Mouse (Mus musculus): ENCODE data around the gene Arf4. TPM values are rescaled to one million over a fixed set of nuclear protein-coding genes. Genes with fewer than 3 reads are reported as not detected.

The Arf4 gene
- polyA plus RNA-seq, 1 experiment = 135 TPM

DNA sequence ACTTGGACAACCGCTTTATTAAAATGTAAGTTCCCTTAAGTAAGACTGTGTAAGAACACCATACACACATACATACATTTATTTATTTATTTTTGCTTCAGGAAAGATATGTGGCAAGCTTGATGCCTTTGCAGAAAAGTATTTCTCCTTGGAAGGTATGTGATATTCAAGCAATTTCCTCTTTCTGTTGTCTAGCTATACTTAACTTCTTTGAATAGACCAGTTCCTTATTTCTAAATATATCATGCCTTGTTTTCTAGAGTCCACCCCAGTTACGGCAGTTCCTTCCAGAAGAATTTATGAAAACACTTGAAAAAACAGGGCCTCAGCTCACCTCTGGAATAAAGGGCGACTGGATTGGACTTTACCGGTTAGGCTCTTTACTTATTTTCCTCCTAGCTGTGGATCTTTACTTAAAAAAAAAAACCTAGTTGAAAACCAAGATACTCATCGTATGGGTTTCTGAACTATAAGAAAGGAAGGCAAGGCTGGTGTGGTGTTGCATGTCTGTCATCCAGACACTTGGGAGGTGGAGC, 11.2 kb upstream of the Arf4 start:
- Histone ChIP-seq H3K36me3 (replicated peaks; ENCODE audit: low read length) (peaks cover 98% of the 10 kb centered on the region), H3K4me3 (replicated peaks) (no peak overlapping the region), H3K9me3 (no peaks in the 10 kb centered on the region), H3K4me1 (peaks cover 3% of the 10 kb centered on the region; the same call in 1 of the 2 replicates), H3K27me3 (replicated peaks) (no peaks in the 10 kb centered on the region)
- TF ChIP-seq GATA1 (IDR thresholded peaks at IDR 0.05; ENCODE audit: borderline replicate concordance, low read length) (no peak), FLI1 (IDR thresholded peaks at IDR 0.05; ENCODE audit: low read length) (no peak)

DNA sequence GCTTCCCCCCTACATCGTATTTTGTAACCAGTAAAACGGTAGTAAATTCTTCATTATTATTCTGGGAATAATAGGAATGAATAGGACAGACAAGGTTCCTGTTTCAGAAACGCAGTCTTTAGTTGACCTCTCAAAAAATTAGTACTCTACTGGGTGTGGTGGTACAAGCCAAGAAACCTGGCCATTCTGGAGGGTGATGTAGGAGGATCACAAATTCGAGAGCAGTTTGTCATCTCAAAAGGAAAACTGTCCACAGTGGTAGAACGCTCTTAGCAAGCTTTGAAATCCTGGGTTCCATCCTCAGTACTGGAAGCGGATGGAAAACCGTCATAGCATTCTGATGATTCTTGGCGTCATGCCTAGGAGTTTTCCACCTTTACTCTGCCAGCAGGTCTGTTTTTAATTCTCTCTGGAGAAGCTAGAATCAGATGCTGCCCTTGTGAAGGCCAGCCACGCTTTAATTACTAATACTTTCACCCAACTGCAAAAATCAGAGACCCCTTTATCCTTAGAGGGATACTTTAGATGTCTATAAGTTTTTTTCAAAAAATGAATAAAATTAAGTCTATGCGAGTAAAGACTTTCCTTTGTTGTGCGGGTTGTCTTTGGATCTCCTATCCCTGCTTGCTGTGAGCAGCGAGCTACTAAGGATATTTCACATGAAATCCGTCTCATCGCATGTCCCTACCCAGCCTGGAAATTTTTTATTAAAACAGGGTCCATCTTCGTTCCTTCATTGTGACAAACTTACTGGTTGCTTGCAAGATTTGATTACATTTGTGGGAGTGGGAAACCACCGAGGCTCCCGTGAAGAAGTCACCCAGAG, 636 bp upstream of the Arf4 start:
- Histone ChIP-seq H3K9me3 (no peaks in the 10 kb centered on the region), H3K4me1 (peaks cover 34% of the 10 kb centered on the region), H3K27me3 (replicated peaks) (no peaks in the 10 kb centered on the region), H3K4me3 (replicated peaks) (peak overlapping the region; percentile 93), H3K36me3 (replicated peaks; ENCODE audit: low read length) (peaks cover 17% of the 10 kb centered on the region)
- TF ChIP-seq GATA1 (IDR thresholded peaks at IDR 0.05; ENCODE audit: borderline replicate concordance, low read length) = no peak
- no peak for TF ChIP-seq FLI1 (IDR thresholded peaks at IDR 0.05; ENCODE audit: low read length)

DNA sequence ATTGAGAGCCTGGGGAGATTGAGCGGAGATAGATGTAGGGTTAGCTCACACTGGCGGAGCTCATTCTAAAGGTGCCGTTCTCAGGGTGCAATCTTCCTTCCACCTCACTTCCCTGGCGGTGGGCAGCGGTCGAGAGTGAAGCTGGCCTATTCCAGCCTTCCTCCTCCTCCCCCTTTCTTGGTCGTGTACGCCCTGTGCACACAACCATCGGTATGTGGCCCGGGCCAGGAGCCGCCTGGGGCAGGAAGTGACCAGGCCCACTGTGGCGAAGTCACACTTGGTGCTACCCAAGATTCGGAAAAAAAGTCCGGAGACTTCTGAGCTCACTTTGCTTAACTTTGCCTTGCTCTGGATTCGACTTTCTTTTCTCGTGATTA, 822 bp downstream of the Arf4 start:
- peaks cover 46% of the 10 kb centered on the region for H3K4me1 ChIP-seq
- TF ChIP-seq GATA1 (IDR thresholded peaks at IDR 0.05; ENCODE audit: borderline replicate concordance, low read length) (no peak), FLI1 (IDR thresholded peaks at IDR 0.05; ENCODE audit: low read length) (no peak)
- H3K27me3 ChIP-seq (replicated peaks) = no peaks in the 10 kb centered on the region
- peak overlapping the region; percentile 93 for H3K4me3 ChIP-seq (replicated peaks)
- H3K36me3 ChIP-seq (replicated peaks; ENCODE audit: low read length) = peaks cover 7% of the 10 kb centered on the region
- no peaks in the 10 kb centered on the region for H3K9me3 ChIP-seq

DNA sequence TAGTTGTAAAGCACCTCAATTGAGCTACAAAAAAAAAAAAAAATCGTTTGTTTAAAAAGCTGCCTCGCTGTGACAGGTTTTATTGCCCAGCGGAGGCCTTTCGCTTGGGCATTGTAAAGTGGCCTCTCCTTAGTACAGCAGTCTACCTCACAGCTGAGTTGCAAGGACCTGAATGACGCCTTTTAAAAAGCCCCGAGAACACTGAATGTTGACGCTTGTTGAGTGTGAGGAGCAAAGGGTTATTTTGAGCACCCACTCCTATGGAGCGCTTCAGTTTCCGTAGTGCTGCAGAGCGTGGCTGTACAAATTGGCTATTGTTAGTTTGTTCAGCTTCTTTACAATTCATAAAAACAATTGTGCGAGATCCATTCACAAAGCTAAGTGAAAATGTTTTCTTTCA, 1.4 kb downstream of the Arf4 start:
- H3K4me3 ChIP-seq (replicated peaks) = peak overlapping the region; percentile 93
- TF ChIP-seq FLI1 (IDR thresholded peaks at IDR 0.05; ENCODE audit: low read length) (no peak), GATA1 (IDR thresholded peaks at IDR 0.05; ENCODE audit: borderline replicate concordance, low read length) (no peak)
- peaks cover 6% of the 10 kb centered on the region for H3K36me3 ChIP-seq (replicated peaks; ENCODE audit: low read length)
- H3K27me3 ChIP-seq (replicated peaks) = no peaks in the 10 kb centered on the region
- no peaks in the 10 kb centered on the region for H3K9me3 ChIP-seq
- H3K4me1 ChIP-seq = peaks cover 48% of the 10 kb centered on the region

- Histone ChIP-seq H3K9me3 (no peaks in the 10 kb centered on the region), H3K4me1 (peaks cover 50% of the 10 kb centered on the region), H3K27me3 (replicated peaks) (no peaks in the 10 kb centered on the region), H3K4me3 (replicated peaks) (peak overlapping the region; percentile 93), H3K36me3 (replicated peaks; ENCODE audit: low read length) (peaks cover 9% of the 10 kb centered on the region)
- TF ChIP-seq GATA1 (IDR thresholded peaks at IDR 0.05; ENCODE audit: borderline replicate concordance, low read length) (no peak), FLI1 (IDR thresholded peaks at IDR 0.05; ENCODE audit: low read length) (no peak)
Measured at GRCm38 (mm10) chr14:26639961-26640360, 2.1 kb downstream of the Arf4 start.

DNA sequence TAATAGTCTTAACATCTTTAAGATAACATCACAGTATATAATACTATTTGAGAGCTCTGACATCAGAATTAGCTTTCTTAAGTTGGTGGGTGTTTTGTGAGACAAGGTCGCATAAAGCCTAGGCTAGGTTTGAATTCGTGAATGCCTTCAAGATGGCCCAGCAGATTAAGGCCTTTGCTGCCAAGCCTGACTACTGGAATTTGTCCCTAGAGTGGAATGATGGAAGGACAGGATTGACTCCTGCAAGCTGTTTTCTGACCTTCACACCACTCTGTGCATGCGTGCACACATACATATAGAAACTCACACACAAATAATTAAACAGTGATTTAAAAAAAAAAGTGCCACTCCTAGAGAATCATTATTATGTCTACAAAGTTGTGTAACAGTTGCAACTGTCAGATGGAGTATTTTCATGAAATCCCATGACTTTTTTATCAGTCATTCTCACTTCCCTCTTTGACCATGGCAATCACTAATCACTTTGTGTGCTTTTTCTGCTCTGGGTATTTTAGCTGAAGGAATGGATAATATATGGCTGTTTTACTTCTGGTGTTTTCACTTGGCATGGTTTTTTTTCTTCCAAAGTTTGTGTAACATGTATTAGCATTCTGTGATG, 5.2 kb downstream of the Arf4 start:
- Histone ChIP-seq H3K27me3 (replicated peaks) (no peaks in the 10 kb centered on the region), H3K4me1 (peaks cover 38% of the 10 kb centered on the region), H3K9me3 (no peaks in the 10 kb centered on the region), H3K4me3 (replicated peaks) (peak overlapping the region; percentile 4), H3K36me3 (replicated peaks; ENCODE audit: low read length) (peaks cover 34% of the 10 kb centered on the region)
- TF ChIP-seq GATA1 (IDR thresholded peaks at IDR 0.05; ENCODE audit: borderline replicate concordance, low read length) (no peak), FLI1 (IDR thresholded peaks at IDR 0.05; ENCODE audit: low read length) (no peak)

- Histone ChIP-seq H3K4me1 (peaks cover 29% of the 10 kb centered on the region), H3K9me3 (no peaks in the 10 kb centered on the region), H3K4me3 (replicated peaks) (no peak overlapping the region), H3K27me3 (replicated peaks) (no peaks in the 10 kb centered on the region), H3K36me3 (replicated peaks; ENCODE audit: low read length) (peaks cover 57% of the 10 kb centered on the region)
- TF ChIP-seq GATA1 (IDR thresholded peaks at IDR 0.05; ENCODE audit: borderline replicate concordance, low read length) (no peak), FLI1 (IDR thresholded peaks at IDR 0.05; ENCODE audit: low read length) (no peak)
Measured at GRCm38 (mm10) chr14:26645989-26646650, 8.2 kb downstream of the Arf4 start.

GRCm38 (mm10) chr14:26647811-26648210, 9.9 kb downstream of the Arf4 start:
- TF ChIP-seq FLI1 (IDR thresholded peaks at IDR 0.05; ENCODE audit: low read length) (no peak), GATA1 (IDR thresholded peaks at IDR 0.05; ENCODE audit: borderline replicate concordance, low read length) (no peak)
- peaks cover 69% of the 10 kb centered on the region for H3K36me3 ChIP-seq (replicated peaks; ENCODE audit: low read length)
- H3K27me3 ChIP-seq (replicated peaks) = no peaks in the 10 kb centered on the region
- H3K9me3 ChIP-seq = no peaks in the 10 kb centered on the region
- no peak overlapping the region for H3K4me3 ChIP-seq (replicated peaks)
- H3K4me1 ChIP-seq = peaks cover 20% of the 10 kb centered on the region

DNA sequence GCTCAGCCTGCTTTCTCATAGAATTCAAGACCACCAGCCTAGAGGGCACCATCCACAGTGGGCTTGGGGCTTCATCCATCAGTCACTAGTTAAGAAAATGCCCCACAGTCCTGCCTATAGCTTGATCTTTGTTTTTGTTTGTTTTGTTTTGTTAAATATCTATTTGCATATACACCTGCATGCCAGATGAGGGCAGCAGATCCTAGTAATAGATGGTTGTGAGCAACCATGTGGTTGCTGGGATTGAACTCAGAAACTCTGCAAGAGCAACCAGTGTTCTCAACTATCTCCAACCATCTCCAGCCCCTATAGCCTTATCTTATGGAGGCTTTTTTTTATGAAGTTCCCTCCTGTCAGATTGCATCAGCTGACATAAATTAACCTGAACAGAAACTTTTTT, 14.0 kb downstream of the Arf4 start:
- Histone ChIP-seq H3K27me3 (replicated peaks) (no peaks in the 10 kb centered on the region), H3K4me3 (replicated peaks) (no peak overlapping the region), H3K36me3 (replicated peaks; ENCODE audit: low read length) (peaks cover 94% of the 10 kb centered on the region), H3K4me1 (peaks cover 3% of the 10 kb centered on the region; the same call in 1 of the 2 replicates), H3K9me3 (no peaks in the 10 kb centered on the region)
- TF ChIP-seq GATA1 (IDR thresholded peaks at IDR 0.05; ENCODE audit: borderline replicate concordance, low read length) (no peak), FLI1 (IDR thresholded peaks at IDR 0.05; ENCODE audit: low read length) (no peak)

All from megakaryocyte, embryonic 14.5 days (primary cell).